Comparison of ENCODE assay signal across 11 mouse cellular contexts in genomic region chr11:55791195-55791865, GRCm38 (mm10).
DNase-seq lines count a peak whose midpoint lies in the region; ATAC-seq and TF ChIP-seq lines count a peak whose summit lies in the region.
"Had no signal": no experiment of that assay in that cellular context is flagged by ENCODE, and none has a peak within 500 bp of the region (broad histone marks: within the 10 kb centered on the region; RNA-seq: fewer than 3 reads in every experiment).

No protein-coding gene starts in this region.

- H3K9ac ChIP-seq in forebrain, embryonic 13.5 days, result no peak overlapping the region
- H3K9ac ChIP-seq in neural tube, embryonic 14.5 days (replicated peaks; ENCODE audit: low read depth, low read length), result no peak overlapping the region
- H3K9ac ChIP-seq in heart, embryonic 12.5 days, result no peak overlapping the region

- no peaks in the 10 kb centered on the region for H3K36me3 ChIP-seq in forebrain, embryonic 13.5 days (ENCODE audit: poor library complexity, severe bottlenecking)
- H3K36me3 ChIP-seq in neural tube, embryonic 14.5 days (ENCODE audit: control insufficient read depth, insufficient read depth, low read length), result no peaks in the 10 kb centered on the region
- H3K36me3 ChIP-seq in heart, embryonic 12.5 days, result no peaks in the 10 kb centered on the region

- no peak overlapping the region for H3K4me3 ChIP-seq in layer of hippocampus, adult 2 months
- no peak overlapping the region for H3K4me3 ChIP-seq in forebrain, embryonic 13.5 days
- no peak overlapping the region for H3K4me3 ChIP-seq in neural tube, embryonic 14.5 days (ENCODE audit: low read depth, low read length)
- no peak overlapping the region for H3K4me3 ChIP-seq in heart, embryonic 12.5 days

- WGBS in forebrain, embryonic 13.5 days, result 23% methylated on average over 8 of the region's 8 CpGs
- WGBS in neural tube, embryonic 14.5 days, result 5% methylated on average over 8 of the region's 8 CpGs
- 39% methylated on average over 8 of the region's 8 CpGs for WGBS in heart, embryonic 12.5 days

- no peak overlapping the region for H3K4me2 ChIP-seq in forebrain, embryonic 13.5 days
- peak overlapping the region; percentile 3; the same call in 1 of the 2 replicates for H3K4me2 ChIP-seq in neural tube, embryonic 14.5 days (ENCODE audit: low read depth, low read length)
- no peak overlapping the region for H3K4me2 ChIP-seq in heart, embryonic 12.5 days

- ATAC-seq in forebrain, embryonic 13.5 days, result peak; percentile 55
- peak; percentile 95 for ATAC-seq in neural tube, embryonic 14.5 days (ENCODE audit: low read depth)
- no peak for ATAC-seq in heart, embryonic 12.5 days (ENCODE audit: insufficient number of reproducible peaks, low FRiP score)
- ATAC-seq: inflammation-experienced regulatory T-cells, adult 6 months had no signal

- H3K27me3 ChIP-seq in forebrain, embryonic 13.5 days, result no peaks in the 10 kb centered on the region
- no peaks in the 10 kb centered on the region for H3K27me3 ChIP-seq in neural tube, embryonic 14.5 days (ENCODE audit: control insufficient read depth, insufficient read depth, low read length)
- no peaks in the 10 kb centered on the region for H3K27me3 ChIP-seq in heart, embryonic 12.5 days (replicated peaks)

- H3K4me1 ChIP-seq in forebrain, embryonic 13.5 days, result peaks cover 9% of the 10 kb centered on the region; the same call in 1 of the 2 replicates
- H3K4me1 ChIP-seq in neural tube, embryonic 14.5 days (ENCODE audit: control insufficient read depth, insufficient read depth, low read length), result peaks cover 11% of the 10 kb centered on the region; the same call in 1 of the 2 replicates
- H3K4me1 ChIP-seq in heart, embryonic 12.5 days (replicated peaks), result no peaks in the 10 kb centered on the region

- H3K27ac ChIP-seq in layer of hippocampus, adult 2 months, result no peak overlapping the region
- H3K27ac ChIP-seq in forebrain, embryonic 13.5 days, result no peak overlapping the region; the same call in 1 of the 2 replicates
- peak overlapping the region; percentile 74 for H3K27ac ChIP-seq in neural tube, embryonic 14.5 days (ENCODE audit: low read depth, low read length)
- H3K27ac ChIP-seq in heart, embryonic 12.5 days (ENCODE audit: poor library complexity, severe bottlenecking), result no peak overlapping the region

- no peaks in the 10 kb centered on the region for H3K9me3 ChIP-seq in forebrain, embryonic 13.5 days (replicated peaks)
- H3K9me3 ChIP-seq in neural tube, embryonic 14.5 days (ENCODE audit: control insufficient read depth, low read length), result no peaks in the 10 kb centered on the region
- H3K9me3 ChIP-seq in heart, embryonic 12.5 days (replicated peaks), result peaks cover 7% of the 10 kb centered on the region; the same call in 1 of the 2 replicates

- DNase-seq in layer of hippocampus, adult 2 months (ENCODE audit: low spot score in 2 of 2), result peak; percentile 3 to 14
- no peak for DNase-seq in layer of hippocampus, adult 18-20 months (ENCODE audit: low spot score in 2 of 2)
- peak; percentile 6 for DNase-seq in layer of hippocampus, adult 9-11 months
- DNase-seq in heart, postnatal 4 days, result no peak
- DNase-seq: adrenal gland, adult 2 months; gastrocnemius, postnatal 36 days; thymus, postnatal 14 days had no signal

- no peak for TF ChIP-seq CTCF in layer of hippocampus, adult 2 months (conservative IDR thresholded peaks at IDR 0.05)

Comparison
In these comparisons a context has a peak if more than half of its experiments do, and no peak if none do; other contexts are left out.
1. DNase-seq: peak in layer of hippocampus, adult 2 months (2 of 2) and layer of hippocampus, adult 9-11 months (single experiment); none in layer of hippocampus, adult 18-20 months (0 of 2) and heart, postnatal 4 days (single experiment).